Mouse (Mus musculus): ENCODE results near the gene Tmem179b. TPM values are rescaled to one million over a fixed set of nuclear protein-coding genes. Genes with fewer than 3 reads are reported as not detected.
A peak's percentile ranks its signal among the peaks of the same experiment; 100 is the strongest.

Gene Tmem179b
- polyA plus RNA-seq (2015; fragmentation: Nextera tagmentation; extraction: Ambion mirVana), result 88.2 and 89.7 TPM in 2 replicates

GRCm38 (mm10) chr19:8774086-8774835 is at the start of gene Tmem179b:
TSS of gene Tmem179b (minus strand) at chr19:8774467.
- ATAC-seq (ENCODE audit: low read depth), result peak; percentile 95
- H3K4me3 ChIP-seq (ENCODE audit: low read length), result peak within 1 kb of the TSS; percentile 81
- H3K36me3 ChIP-seq (ENCODE audit: control insufficient read depth, insufficient read depth, low read length), result peaks cover 13% of the 10 kb centered on the region
- 0% methylated on average over 62 of the region's 68 CpGs for WGBS
- H3K9ac ChIP-seq (ENCODE audit: low read length), result peak within 1 kb of the TSS; percentile 81
- peak within 1 kb of the TSS; percentile 99 for H3K27ac ChIP-seq (ENCODE audit: low read length)
- peak within 1 kb of the TSS; percentile 90 for H3K4me2 ChIP-seq (ENCODE audit: low read depth, low read length)
- no peaks in the 10 kb centered on the region for H3K27me3 ChIP-seq (ENCODE audit: control insufficient read depth, insufficient read depth, low read depth, low read length)
- H3K4me1 ChIP-seq (replicated peaks; ENCODE audit: control insufficient read depth, insufficient read depth, low read length), result peaks cover 26% of the 10 kb centered on the region
- no peaks in the 10 kb centered on the region for H3K9me3 ChIP-seq (ENCODE audit: control insufficient read depth, low read length)

- WGBS, result 63% methylated on average over 8 of the region's 8 CpGs
- no peak overlapping the region for H3K9ac ChIP-seq (ENCODE audit: low read length)
- no peaks in the 10 kb centered on the region for H3K27me3 ChIP-seq (ENCODE audit: control insufficient read depth, insufficient read depth, low read depth, low read length)
- ATAC-seq (ENCODE audit: low read depth), result no peak
- peaks cover 17% of the 10 kb centered on the region for H3K4me1 ChIP-seq (replicated peaks; ENCODE audit: control insufficient read depth, insufficient read depth, low read length)
- H3K4me3 ChIP-seq (ENCODE audit: low read length), result peak overlapping the region; percentile 13; the same call in 1 of the 2 replicates
- no peak overlapping the region for H3K27ac ChIP-seq (ENCODE audit: low read length)
- H3K9me3 ChIP-seq (ENCODE audit: control insufficient read depth, low read length), result no peaks in the 10 kb centered on the region
- H3K36me3 ChIP-seq (ENCODE audit: control insufficient read depth, insufficient read depth, low read length), result peaks cover 42% of the 10 kb centered on the region
- H3K4me2 ChIP-seq (ENCODE audit: low read depth, low read length), result peak overlapping the region; percentile 90
Measured at GRCm38 (mm10) chr19:8822696-8823095, 48.4 kb upstream of the Tmem179b start.

- H3K4me1 ChIP-seq (replicated peaks; ENCODE audit: control insufficient read depth, insufficient read depth, low read length), result peaks cover 28% of the 10 kb centered on the region
- WGBS, result 2% methylated on average over 7 of the region's 7 CpGs
- peak overlapping the region; percentile 99 for H3K27ac ChIP-seq (ENCODE audit: low read length)
- no peaks in the 10 kb centered on the region for H3K27me3 ChIP-seq (ENCODE audit: control insufficient read depth, insufficient read depth, low read depth, low read length)
- peak overlapping the region; percentile 100 for H3K4me3 ChIP-seq (ENCODE audit: low read length)
- H3K36me3 ChIP-seq (ENCODE audit: control insufficient read depth, insufficient read depth, low read length), result peaks cover 29% of the 10 kb centered on the region
- ATAC-seq (ENCODE audit: low read depth), result no peak
- H3K9ac ChIP-seq (ENCODE audit: low read length), result peak overlapping the region; percentile 98
- H3K9me3 ChIP-seq (ENCODE audit: control insufficient read depth, low read length), result no peaks in the 10 kb centered on the region
- H3K4me2 ChIP-seq (ENCODE audit: low read depth, low read length), result peak overlapping the region; percentile 90
Measured at GRCm38 (mm10) chr19:8821146-8821545, 46.9 kb upstream of the Tmem179b start.

- H3K4me3 ChIP-seq (ENCODE audit: low read length), result peak overlapping the region; percentile 100
- peaks cover 24% of the 10 kb centered on the region for H3K36me3 ChIP-seq (ENCODE audit: control insufficient read depth, insufficient read depth, low read length)
- under 1% methylated on average over 48 of the region's 48 CpGs for WGBS
- H3K27me3 ChIP-seq (ENCODE audit: control insufficient read depth, insufficient read depth, low read depth, low read length), result no peaks in the 10 kb centered on the region
- H3K4me2 ChIP-seq (ENCODE audit: low read depth, low read length), result peak overlapping the region; percentile 90
- H3K4me1 ChIP-seq (replicated peaks; ENCODE audit: control insufficient read depth, insufficient read depth, low read length), result peaks cover 28% of the 10 kb centered on the region
- H3K9me3 ChIP-seq (ENCODE audit: control insufficient read depth, low read length), result no peaks in the 10 kb centered on the region
- peak overlapping the region; percentile 98 for H3K9ac ChIP-seq (ENCODE audit: low read length)
- peak overlapping the region; percentile 99 for H3K27ac ChIP-seq (ENCODE audit: low read length)
- ATAC-seq (ENCODE audit: low read depth), result peak; percentile 13
Measured at GRCm38 (mm10) chr19:8820424-8820956, 46.2 kb upstream of the Tmem179b start.

- H3K27ac ChIP-seq (ENCODE audit: low read length), result peak within 1 kb of the TSS; percentile 99
- peak within 1 kb of the TSS; percentile 98 for H3K4me2 ChIP-seq (ENCODE audit: low read depth, low read length)
- under 1% methylated on average over 82 of the region's 83 CpGs for WGBS
- ATAC-seq (ENCODE audit: low read depth), result peak; percentile 95
- H3K27me3 ChIP-seq (ENCODE audit: control insufficient read depth, insufficient read depth, low read depth, low read length), result no peaks in the 10 kb centered on the region
- H3K9ac ChIP-seq (ENCODE audit: low read length), result peak within 1 kb of the TSS; percentile 98
- H3K4me3 ChIP-seq (ENCODE audit: low read length), result peak within 1 kb of the TSS; percentile 100
- peaks cover 18% of the 10 kb centered on the region for H3K36me3 ChIP-seq (ENCODE audit: control insufficient read depth, insufficient read depth, low read length)
- peaks cover 28% of the 10 kb centered on the region for H3K4me1 ChIP-seq (replicated peaks; ENCODE audit: control insufficient read depth, insufficient read depth, low read length)
- no peaks in the 10 kb centered on the region for H3K9me3 ChIP-seq (ENCODE audit: control insufficient read depth, low read length)
Measured at GRCm38 (mm10) chr19:8819596-8820423, 45.5 kb upstream of the Tmem179b start, which contains the start of gene Hnrnpul2. TSS of gene Hnrnpul2 (plus strand) at chr19:8820010.

- H3K27me3 ChIP-seq (ENCODE audit: control insufficient read depth, insufficient read depth, low read depth, low read length), result no peaks in the 10 kb centered on the region
- peaks cover 12% of the 10 kb centered on the region for H3K36me3 ChIP-seq (ENCODE audit: control insufficient read depth, insufficient read depth, low read length)
- peak within 1 kb of the TSS; percentile 98 for H3K9ac ChIP-seq (ENCODE audit: low read length)
- under 1% methylated on average over 33 of the region's 33 CpGs for WGBS
- no peaks in the 10 kb centered on the region for H3K9me3 ChIP-seq (ENCODE audit: control insufficient read depth, low read length)
- peak within 1 kb of the TSS; percentile 98 for H3K4me2 ChIP-seq (ENCODE audit: low read depth, low read length)
- ATAC-seq (ENCODE audit: low read depth), result peak; percentile 93
- H3K4me1 ChIP-seq (replicated peaks; ENCODE audit: control insufficient read depth, insufficient read depth, low read length), result peaks cover 28% of the 10 kb centered on the region
- peak within 1 kb of the TSS; percentile 99 for H3K27ac ChIP-seq (ENCODE audit: low read length)
- peak within 1 kb of the TSS; percentile 100 for H3K4me3 ChIP-seq (ENCODE audit: low read length)
Measured at GRCm38 (mm10) chr19:8818801-8819595, 44.7 kb upstream of the Tmem179b start, which contains the start of gene Ttc9c. TSS of gene Ttc9c (minus strand) at chr19:8819333.

GRCm38 (mm10) chr19:8818301-8818798 is 44.1 kb upstream of the Tmem179b start:
- H3K9me3 ChIP-seq (ENCODE audit: control insufficient read depth, low read length), result no peaks in the 10 kb centered on the region
- peaks cover 28% of the 10 kb centered on the region for H3K4me1 ChIP-seq (replicated peaks; ENCODE audit: control insufficient read depth, insufficient read depth, low read length)
- no peak for ATAC-seq (ENCODE audit: low read depth)
- H3K4me2 ChIP-seq (ENCODE audit: low read depth, low read length), result peak overlapping the region; percentile 98
- no peaks in the 10 kb centered on the region for H3K27me3 ChIP-seq (ENCODE audit: control insufficient read depth, insufficient read depth, low read depth, low read length)
- H3K4me3 ChIP-seq (ENCODE audit: low read length), result peak overlapping the region; percentile 100
- 15% methylated on average over 14 of the region's 14 CpGs for WGBS
- H3K9ac ChIP-seq (ENCODE audit: low read length), result peak overlapping the region; percentile 85
- peaks cover 8% of the 10 kb centered on the region for H3K36me3 ChIP-seq (ENCODE audit: control insufficient read depth, insufficient read depth, low read length)
- peak overlapping the region; percentile 99 for H3K27ac ChIP-seq (ENCODE audit: low read length)

GRCm38 (mm10) chr19:8817001-8817400 is 42.7 kb upstream of the Tmem179b start:
- Histone ChIP-seq H3K9me3 (ENCODE audit: control insufficient read depth, low read length) (no peaks in the 10 kb centered on the region), H3K9ac (ENCODE audit: low read length) (0 out of 2 replicates have a peak overlapping the region, but pooled peaks have one; percentile 16), H3K36me3 (ENCODE audit: control insufficient read depth, insufficient read depth, low read length) (peaks cover 13% of the 10 kb centered on the region), H3K4me1 (replicated peaks; ENCODE audit: control insufficient read depth, insufficient read depth, low read length) (peaks cover 20% of the 10 kb centered on the region), H3K27me3 (ENCODE audit: control insufficient read depth, insufficient read depth, low read depth, low read length) (no peaks in the 10 kb centered on the region), H3K4me3 (ENCODE audit: low read length) (no peak overlapping the region), H3K27ac (ENCODE audit: low read length) (no peak overlapping the region), H3K4me2 (ENCODE audit: low read depth, low read length) (no peak overlapping the region)
- ATAC-seq (ENCODE audit: low read depth), result no peak
- 70% methylated on average over 3 of the region's 3 CpGs for WGBS

Measured in lung, embryonic 16.5 days (tissue).